Mouse (Mus musculus) neural tube, embryonic 13.5 days (tissue): ENCODE measurements around the gene P2rx3. TPM values are rescaled to one million over a fixed set of nuclear protein-coding genes. Genes with fewer than 3 reads are reported as not detected.

Experiments used
- polyA plus RNA-seq: library from polyadenylated mRNA; unstranded; fragments of >200 nt; fragmentation: Nextera tagmentation; extraction: Ambion mirVana; gene quantifications from 2 replicates; pipeline ENCODE4 v1.2.1, GENCODE M21; 2015

Gene P2rx3
- polyA plus RNA-seq, 1 experiment from 2014 or later = 76.0 TPM

Other genes starting within 250 kb of the P2rx3 start
- 17.4 and 18.3 TPM in 2 replicates for gene Ube2l6, start 238.6 kb downstream of the P2rx3 start, polyA plus RNA-seq
- gene Smtnl1, start 214.8 kb downstream of the P2rx3 start, polyA plus RNA-seq = 0.17 TPM in 1 of 2 replicates, not detected in the other
- gene Timm10, start 210.5 kb downstream of the P2rx3 start, polyA plus RNA-seq = 52.9 and 56.0 TPM in 2 replicates
- 2.4 and 3.3 TPM in 2 replicates for gene Slc43a1, start 198.6 kb downstream of the P2rx3 start, polyA plus RNA-seq
- gene Rtn4rl2, start 150.8 kb downstream of the P2rx3 start, polyA plus RNA-seq = 6.8 and 7.1 TPM in 2 replicates
- gene Slc43a3, start 100.9 kb downstream of the P2rx3 start, polyA plus RNA-seq = 8.6 and 11.2 TPM in 2 replicates
- gene Prg2, start 57.0 kb downstream of the P2rx3 start, polyA plus RNA-seq = 0.71 and 1.4 TPM in 2 replicates
- not detected in 2 replicates for gene Prg3, start 49.2 kb downstream of the P2rx3 start, polyA plus RNA-seq
- gene Ssrp1, start 228 bp downstream of the P2rx3 start, polyA plus RNA-seq = 165 and 186 TPM in 2 replicates
- 22.6 and 23.4 TPM in 2 replicates for gene Tnks1bp1, start 10.6 kb upstream of the P2rx3 start, polyA plus RNA-seq
- gene Aplnr, start 98.8 kb upstream of the P2rx3 start, polyA plus RNA-seq = 41.2 and 43.7 TPM in 2 replicates
- gene Lrrc55, start 159.7 kb upstream of the P2rx3 start, polyA plus RNA-seq = 5.1 and 5.6 TPM in 2 replicates